ENCODE assay signal across 14 mouse cellular contexts in the genomic region with DNA sequence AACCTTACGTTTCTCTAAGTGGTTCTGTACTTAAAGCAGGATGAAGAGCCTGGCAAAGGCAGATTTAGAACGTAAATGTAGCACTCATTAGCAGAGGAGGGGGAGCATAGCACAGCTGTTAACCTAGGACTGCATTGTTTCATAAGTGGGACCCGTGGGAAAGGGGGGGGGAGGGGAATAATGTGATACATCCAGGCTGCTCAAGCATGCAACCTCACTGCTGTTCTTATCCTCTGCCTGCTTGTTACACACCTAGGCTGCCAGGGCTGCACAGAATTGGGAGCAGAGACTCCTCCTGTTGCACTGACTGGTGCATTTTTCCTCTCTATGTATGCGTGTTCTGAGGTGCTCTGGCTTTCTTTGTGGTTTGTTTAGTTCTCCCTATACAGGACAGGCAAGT.
DNase-seq lines count a peak whose midpoint lies in the region; ATAC-seq lines count a peak whose summit lies in the region.
"Had no signal": no experiment of that assay in that cellular context is flagged by ENCODE, and none has a peak within 500 bp of the region (broad histone marks: within the 10 kb centered on the region; RNA-seq: fewer than 3 reads in every experiment).

No protein-coding gene starts in this region.

- H3K4me2 ChIP-seq in neural tube, embryonic 11.5 days (ENCODE audit: low read depth), result no peak overlapping the region
- H3K4me2 ChIP-seq in forebrain, embryonic 16.5 days (ENCODE audit: low read length), result no peak overlapping the region
- no peak overlapping the region for H3K4me2 ChIP-seq in midbrain, embryonic 12.5 days (replicated peaks)
- H3K4me2 ChIP-seq: liver, embryonic 15.5 days had no signal

- H3K4me3 ChIP-seq in neural tube, embryonic 11.5 days (ENCODE audit: low read depth, low read length), result no peak overlapping the region
- no peak overlapping the region for H3K4me3 ChIP-seq in forebrain, embryonic 16.5 days (replicated peaks; ENCODE audit: low read length)
- H3K4me3 ChIP-seq in midbrain, embryonic 12.5 days, result no peak overlapping the region
- H3K4me3 ChIP-seq: liver, embryonic 15.5 days had no signal

- peak; percentile 14 for DNase-seq in neural tube, embryonic 11.5 days (ENCODE audit: low spot score)
- DNase-seq in neural tube, embryonic 10.5 days (ENCODE audit: extremely low spot score, low spot score), result no peak
- no peak for DNase-seq in left cerebral cortex, postnatal 36 days (ENCODE audit: low spot score in 2 of 2)
- no peak for DNase-seq in cerebellum, adult 9-11 months
- no peak for DNase-seq in cerebellum, postnatal 25 days
- DNase-seq: kidney, postnatal 4 days; lung, postnatal 4 days; right cerebral cortex, postnatal 4 days; thymus, postnatal 25 days had no signal

- intact Hi-C loops in left cerebral cortex, postnatal 36 days (cut with DNase I), result no loop called here

- ATAC-seq in neural tube, embryonic 11.5 days (ENCODE audit: insufficient read depth, low FRiP score, low TSS enrichment), result peak; percentile 72
- peak; percentile 55 for ATAC-seq in forebrain, embryonic 16.5 days
- ATAC-seq in midbrain, embryonic 12.5 days (ENCODE audit: low FRiP score, low read depth), result peak; percentile 91
- ATAC-seq in monocyte, adult 5-6 weeks (replicated peaks; ENCODE audit: insufficient number of reproducible peaks, low FRiP score, low TSS enrichment, poor library complexity, severe bottlenecking), result no peak
- ATAC-seq: CD4-positive, CD25-positive, alpha-beta regulatory T cell, adult 4 months had no signal

- no peak overlapping the region for H3K27ac ChIP-seq in neural tube, embryonic 11.5 days (ENCODE audit: low read depth, low read length)
- H3K27ac ChIP-seq in forebrain, embryonic 16.5 days (ENCODE audit: low read length), result no peak overlapping the region
- no peak overlapping the region for H3K27ac ChIP-seq in midbrain, embryonic 12.5 days (replicated peaks)
- H3K27ac ChIP-seq: liver, embryonic 15.5 days had no signal

- H3K36me3 ChIP-seq in neural tube, embryonic 11.5 days (ENCODE audit: control insufficient read depth, insufficient read depth, low read length), result no peaks in the 10 kb centered on the region
- no peaks in the 10 kb centered on the region for H3K36me3 ChIP-seq in forebrain, embryonic 16.5 days (ENCODE audit: control insufficient read depth, insufficient read depth)
- no peaks in the 10 kb centered on the region for H3K36me3 ChIP-seq in midbrain, embryonic 12.5 days
- H3K36me3 ChIP-seq: liver, embryonic 15.5 days had no signal

- H3K4me1 ChIP-seq in neural tube, embryonic 11.5 days (ENCODE audit: control insufficient read depth, insufficient read depth, low read length), result no peaks in the 10 kb centered on the region
- H3K4me1 ChIP-seq in forebrain, embryonic 16.5 days (replicated peaks; ENCODE audit: control insufficient read depth, insufficient read depth, low read length), result no peaks in the 10 kb centered on the region
- peaks cover 5% of the 10 kb centered on the region; the same call in 1 of the 2 replicates for H3K4me1 ChIP-seq in midbrain, embryonic 12.5 days
- H3K4me1 ChIP-seq: liver, embryonic 15.5 days had no signal

- WGBS in neural tube, embryonic 11.5 days, result 53% methylated on average over 4 of the region's 4 CpGs
- WGBS in forebrain, embryonic 16.5 days, result 21% methylated on average over 4 of the region's 4 CpGs
- WGBS in midbrain, embryonic 12.5 days, result 49% methylated on average over 4 of the region's 4 CpGs

- H3K9me3 ChIP-seq in neural tube, embryonic 11.5 days (ENCODE audit: control insufficient read depth, low read length), result no peaks in the 10 kb centered on the region
- H3K9me3 ChIP-seq in forebrain, embryonic 16.5 days (ENCODE audit: control insufficient read depth, low read length), result no peaks in the 10 kb centered on the region
- H3K9me3 ChIP-seq in midbrain, embryonic 12.5 days, result no peaks in the 10 kb centered on the region
- H3K9me3 ChIP-seq: liver, embryonic 15.5 days had no signal

- H3K27me3 ChIP-seq in neural tube, embryonic 11.5 days (ENCODE audit: control insufficient read depth, insufficient read depth, low read length), result no peaks in the 10 kb centered on the region
- H3K27me3 ChIP-seq in forebrain, embryonic 16.5 days (replicated peaks; ENCODE audit: control insufficient read depth, insufficient read depth, low read length), result no peaks in the 10 kb centered on the region
- H3K27me3 ChIP-seq in midbrain, embryonic 12.5 days, result no peaks in the 10 kb centered on the region
- H3K27me3 ChIP-seq: liver, embryonic 15.5 days had no signal

- no peak overlapping the region for H3K9ac ChIP-seq in neural tube, embryonic 11.5 days (ENCODE audit: low read length)
- no peak overlapping the region for H3K9ac ChIP-seq in forebrain, embryonic 16.5 days (replicated peaks; ENCODE audit: low read depth, low read length)
- no peak overlapping the region for H3K9ac ChIP-seq in midbrain, embryonic 12.5 days (replicated peaks)
- H3K9ac ChIP-seq: liver, embryonic 15.5 days had no signal
